Mouse (Mus musculus): Measurements from ENCODE around the gene Cry2.

The Cry2 gene

DNA sequence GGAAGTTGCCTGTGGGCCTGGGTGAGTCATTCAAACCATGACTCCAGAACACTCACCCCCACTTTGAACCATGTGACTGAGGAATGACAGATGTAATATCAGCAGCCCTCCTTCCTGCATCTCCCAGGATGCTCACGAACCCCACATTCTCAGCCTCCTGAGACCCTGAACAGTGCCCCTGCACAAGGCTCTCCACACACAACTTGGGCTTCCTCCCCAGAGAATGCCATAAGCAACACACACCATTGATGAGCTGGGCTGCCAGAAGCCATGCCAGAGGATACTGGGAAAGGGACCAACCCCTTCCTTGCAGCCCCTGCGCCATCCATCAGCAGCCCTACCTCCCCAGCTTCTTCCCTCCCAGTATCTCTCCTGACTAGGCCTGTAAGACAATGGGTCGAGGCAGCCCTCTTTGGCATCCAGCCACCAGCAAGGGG lies 45.7 kb downstream of the Cry2 start:
- DNase-seq (ENCODE audit: low spot score): no peak

DNA sequence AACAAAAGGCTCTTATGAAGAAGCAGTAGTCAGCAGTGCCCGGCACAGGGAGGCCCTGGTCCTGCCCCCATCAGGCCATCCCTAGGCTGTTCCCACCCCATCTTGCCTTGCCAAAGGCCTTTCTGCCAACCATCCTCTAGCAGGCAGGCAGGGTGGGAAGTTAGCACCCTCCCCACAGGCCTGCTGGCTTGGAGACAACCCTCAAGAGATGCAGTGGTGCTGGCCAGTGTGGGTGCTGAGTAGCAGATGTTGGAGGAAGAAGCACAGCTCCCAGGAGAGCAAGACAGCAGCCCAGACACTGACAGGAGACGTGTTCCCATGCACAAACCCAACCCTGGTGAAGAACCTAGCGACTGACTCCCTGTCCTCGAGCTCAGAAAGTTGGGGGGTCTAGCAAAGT lies 46.2 kb downstream of the Cry2 start:
- no peak for DNase-seq (ENCODE audit: low spot score)

DNA sequence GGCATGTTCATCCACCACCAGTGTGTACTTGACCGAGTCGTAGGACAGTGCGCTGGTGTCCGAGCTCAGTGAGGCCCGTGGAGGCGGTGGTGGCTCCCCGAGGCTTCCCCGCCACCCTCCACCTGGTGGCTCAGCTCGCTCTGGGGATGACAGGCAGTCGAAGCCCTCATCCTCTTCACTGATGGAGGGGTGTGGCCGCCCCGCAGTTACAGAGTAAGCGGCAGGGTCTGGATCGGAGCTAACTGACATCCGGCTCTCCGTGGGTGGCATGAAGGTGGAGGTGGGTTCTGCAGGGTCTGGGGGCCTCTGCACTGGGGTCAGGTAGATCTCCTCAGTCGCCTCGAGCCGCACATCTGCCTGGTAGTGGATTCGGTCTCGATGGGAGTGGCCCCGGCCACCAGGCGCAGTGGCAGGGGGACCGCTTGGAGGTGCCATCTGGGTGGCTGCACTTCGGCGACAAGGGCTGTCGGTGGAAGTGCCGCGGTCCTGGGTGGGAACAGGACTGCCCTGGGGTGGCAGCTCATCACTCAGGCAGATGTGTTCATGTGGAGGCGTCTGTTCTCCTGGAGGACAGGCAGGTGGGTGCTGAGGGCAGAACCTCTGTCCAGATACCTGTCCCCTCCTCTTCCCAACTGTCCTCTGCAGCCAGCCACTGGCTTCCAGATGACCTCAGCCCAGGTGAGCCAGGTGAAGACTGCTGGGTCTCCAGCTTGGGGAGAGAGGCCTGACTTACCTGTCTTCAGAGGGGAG lies 46.8 kb downstream of the Cry2 start:
- DNase-seq (ENCODE audit: low spot score): no peak

GRCm38 (mm10) chr2:92385113-92386051 lies 48.5 kb downstream of the Cry2 start:
- no peak for DNase-seq (ENCODE audit: low spot score)

DNA sequence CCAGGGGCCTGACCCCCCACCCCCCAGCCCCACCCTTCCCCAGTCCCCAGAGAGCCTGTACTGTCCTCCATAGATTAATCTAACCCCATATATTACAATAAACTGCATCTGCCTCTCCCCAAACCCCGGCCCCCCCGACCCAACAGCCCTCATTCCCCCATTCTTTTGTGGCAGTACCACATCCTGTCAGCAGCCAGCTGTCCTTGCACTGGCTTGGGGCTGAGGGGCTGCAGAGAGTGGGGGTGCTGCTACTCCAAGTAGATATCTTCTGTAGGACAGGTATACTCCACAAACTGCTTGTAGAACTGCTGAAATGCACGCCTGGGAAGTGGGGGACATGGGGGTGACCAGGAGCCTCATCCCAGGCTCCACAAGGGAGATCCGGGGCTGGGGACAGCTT lies 49.7 kb downstream of the Cry2 start:
- no peak for DNase-seq (ENCODE audit: low spot score)

DNA sequence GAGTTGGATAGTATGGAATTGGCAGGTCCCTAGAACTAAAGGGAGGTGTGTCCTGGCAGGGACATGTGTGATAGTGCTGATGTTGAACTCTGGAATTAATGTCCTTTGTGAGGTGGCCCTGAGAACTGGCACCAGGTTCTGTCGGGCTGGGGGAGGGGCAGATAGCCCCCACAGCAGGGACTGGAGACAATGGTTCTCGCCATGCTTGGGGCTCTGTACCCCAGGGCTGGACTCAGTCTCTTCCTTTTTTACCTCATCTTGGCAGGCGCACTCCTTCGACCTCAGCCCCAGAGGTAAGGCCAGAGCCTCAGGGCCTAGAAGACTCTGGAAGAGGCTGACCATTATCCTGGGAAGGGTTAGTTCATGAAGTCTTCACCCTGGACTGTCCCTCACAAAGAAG lies 51.1 kb downstream of the Cry2 start:
- DNase-seq (ENCODE audit: low spot score): no peak

- no peak for DNase-seq (ENCODE audit: low spot score)
Measured at GRCm38 (mm10) chr2:92381901-92382588, 51.8 kb downstream of the Cry2 start, which contains the start of gene 1700029I15Rik. TSS of gene 1700029I15Rik (plus strand) at chr2:92382538.

DNA sequence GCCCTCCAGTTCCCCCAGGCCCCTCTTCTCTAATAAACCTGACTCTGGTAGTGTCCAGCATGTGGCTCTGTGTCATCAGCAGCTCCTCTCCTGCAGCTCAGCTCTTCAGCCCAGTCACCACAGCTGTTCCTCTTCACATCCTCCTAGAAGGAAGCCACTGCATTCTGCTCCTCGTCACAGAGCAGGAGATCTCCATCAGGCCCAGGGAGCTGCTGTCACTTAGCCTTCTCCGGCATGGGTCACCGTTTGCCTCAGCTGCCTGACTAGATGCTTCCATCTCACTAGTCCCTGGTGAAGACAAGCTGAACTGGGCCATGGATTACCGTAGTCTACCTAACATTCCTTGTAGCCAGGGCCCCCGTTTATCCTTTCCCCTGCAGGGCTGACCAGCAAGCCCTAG lies 52.7 kb downstream of the Cry2 start:
- no peak for DNase-seq (ENCODE audit: low spot score)

GRCm38 (mm10) chr2:92380495-92381050 lies 53.3 kb downstream of the Cry2 start:
- no peak for DNase-seq (ENCODE audit: low spot score)

DNA sequence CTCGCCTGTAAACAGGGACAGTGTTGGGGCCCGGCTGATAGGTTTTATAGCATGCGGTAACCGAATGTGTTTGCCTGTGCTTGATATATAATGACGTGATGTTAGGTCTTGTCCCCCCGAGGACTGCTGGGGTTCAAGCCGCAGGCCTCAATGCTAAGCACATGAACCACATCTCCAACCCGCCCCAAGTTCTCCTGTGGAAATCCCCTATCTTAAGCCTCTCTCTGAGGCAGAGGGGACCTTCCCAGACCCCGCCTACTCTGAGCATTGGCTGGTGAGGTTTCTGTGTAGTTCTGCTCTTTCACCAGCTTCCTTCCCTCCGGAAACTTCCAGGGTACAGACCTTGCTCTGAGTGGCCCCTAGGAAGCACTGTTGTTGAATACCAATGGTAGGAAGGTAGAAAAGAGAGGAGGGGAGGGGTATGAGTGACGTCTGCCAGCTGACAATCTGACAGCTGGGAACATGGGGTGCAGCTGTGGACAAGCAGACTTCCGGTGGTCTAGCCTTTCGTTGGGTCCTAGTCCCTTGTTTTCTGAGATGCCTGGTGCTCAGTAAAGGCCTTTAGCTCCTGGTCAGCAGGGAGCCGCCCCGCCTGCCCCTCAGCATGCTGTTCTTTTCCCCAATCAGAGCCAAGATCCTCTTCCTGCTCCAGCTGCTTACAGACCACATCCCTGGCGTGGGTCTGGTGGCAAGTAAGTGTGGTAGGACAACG lies 53.9 kb downstream of the Cry2 start:
- DNase-seq (ENCODE audit: low spot score): no peak

DNA sequence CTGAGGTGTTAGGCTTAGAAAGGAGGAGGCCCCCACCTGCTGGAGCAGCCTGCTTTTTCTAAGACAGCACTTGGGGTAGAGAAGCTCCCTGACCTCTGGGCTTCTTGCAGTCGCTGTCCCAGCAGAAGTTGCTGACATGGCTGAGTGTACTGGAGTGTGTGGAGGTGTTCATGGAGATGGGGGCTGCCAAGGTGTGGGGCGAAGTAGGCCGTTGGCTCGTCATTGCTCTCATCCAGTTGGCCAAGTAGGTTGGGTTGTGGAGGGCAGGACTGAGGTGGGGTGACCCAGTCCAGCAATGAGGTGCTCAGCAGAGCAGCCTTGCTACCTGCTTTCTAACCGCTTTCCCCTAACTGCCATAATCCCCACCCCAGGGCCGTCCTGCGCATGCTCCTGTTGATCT lies 56.5 kb downstream of the Cry2 start:
- no peak for DNase-seq (ENCODE audit: low spot score)

- no peak for DNase-seq (ENCODE audit: low spot score)
Measured at GRCm38 (mm10) chr2:92376300-92376699, 57.5 kb downstream of the Cry2 start.

- no peak for DNase-seq (ENCODE audit: low spot score)
Measured at GRCm38 (mm10) chr2:92375788-92376187, 58.1 kb downstream of the Cry2 start.

DNA sequence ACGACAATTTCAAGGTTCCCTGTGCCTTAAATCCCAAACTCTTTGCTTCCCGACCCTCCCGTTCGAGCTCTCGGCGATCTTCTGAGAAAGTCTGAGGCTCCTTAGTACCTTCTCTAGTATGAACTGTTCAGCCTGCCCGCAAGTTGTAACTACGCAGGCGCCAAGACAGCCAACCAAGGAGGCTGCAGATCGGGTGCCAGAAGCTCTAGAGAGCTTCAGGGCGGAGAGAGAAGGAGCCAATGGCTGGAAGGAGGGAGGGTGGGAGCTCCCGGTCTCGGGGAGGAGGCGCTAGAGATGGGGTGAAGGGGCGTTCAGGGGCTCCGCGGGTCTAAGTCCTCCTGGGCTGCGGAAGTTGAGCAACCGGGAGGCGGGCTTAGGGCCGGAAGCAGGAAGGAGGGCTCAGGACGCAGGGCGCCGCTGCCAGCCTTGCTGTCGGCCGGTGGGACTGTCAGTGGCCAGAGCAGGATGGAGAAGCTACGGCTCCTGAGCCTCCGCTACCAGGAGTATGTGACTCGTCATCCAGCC lies 58.7 kb downstream of the Cry2 start:
- DNase-seq (ENCODE audit: low spot score): peak; percentile 98

DNA sequence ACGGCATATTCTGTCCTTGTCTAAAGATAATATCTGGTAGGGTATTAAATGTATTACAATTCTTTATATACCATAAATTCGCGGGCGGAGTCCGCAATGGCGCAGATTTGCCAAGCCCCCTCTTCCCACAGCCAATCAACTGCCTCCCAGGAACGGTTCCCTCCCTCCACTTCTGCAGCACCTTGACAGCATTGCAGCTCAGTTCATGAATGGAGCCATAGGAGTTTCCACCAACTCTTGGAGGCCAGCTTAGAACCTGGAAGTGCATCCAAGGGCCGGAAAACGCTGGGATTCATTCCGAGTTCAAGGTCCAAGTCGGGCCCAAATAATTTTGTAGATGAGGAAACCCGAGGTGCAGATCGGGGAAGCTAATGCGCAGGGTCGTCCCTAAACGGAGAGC lies 59.3 kb downstream of the Cry2 start, which contains the start of the genes Pex16 and Large2:
Gene Pex16 (plus strand): TSS at position 163 of the 400 bp plus-strand sequence.
Gene Large2 (minus strand): TSS at position 356 of the 400 bp plus-strand sequence.
- DNase-seq (ENCODE audit: low spot score): peak; percentile 48

GRCm38 (mm10) chr2:92373437-92373813 lies 60.4 kb downstream of the Cry2 start:
- DNase-seq (ENCODE audit: low spot score): no peak

DNA sequence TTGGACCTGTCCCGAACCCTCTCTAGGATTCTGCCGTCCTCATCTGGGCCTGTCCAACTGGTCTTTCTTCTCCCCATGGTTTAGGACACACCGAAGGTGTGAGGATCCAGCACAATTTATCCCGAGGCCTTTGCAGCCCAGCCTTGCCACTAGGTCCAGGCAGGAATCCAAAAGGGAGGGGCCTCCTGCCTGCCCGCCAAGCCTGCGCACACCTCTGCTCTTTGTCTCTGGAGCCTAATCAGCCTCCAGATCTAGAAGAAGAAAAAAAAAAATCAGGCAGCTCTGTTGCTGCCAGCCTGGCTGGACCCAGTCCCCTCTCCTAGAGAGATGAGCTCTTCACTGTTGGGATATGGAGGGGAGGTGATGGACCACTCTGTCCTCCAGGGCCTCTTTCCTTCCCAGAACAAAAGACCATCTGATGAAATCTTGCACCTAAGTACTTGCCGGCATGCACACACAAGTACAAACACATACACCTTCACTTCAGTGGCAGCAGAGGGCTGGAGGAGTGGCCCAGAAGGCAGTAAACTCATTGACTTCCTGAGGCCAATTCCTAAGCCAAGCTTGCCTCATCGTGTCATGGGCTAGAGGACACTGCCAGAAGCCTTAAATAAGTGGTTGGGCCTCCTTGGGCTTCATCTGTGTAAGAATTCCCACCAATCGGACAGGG lies 60.9 kb downstream of the Cry2 start:
- DNase-seq (ENCODE audit: low spot score): no peak

GRCm38 (mm10) chr2:92371971-92372690 lies 61.7 kb downstream of the Cry2 start:
- DNase-seq (ENCODE audit: low spot score): no peak
